Mouse (Mus musculus): ENCODE data around the gene Traf1.

- TF ChIP-seq FLI1 (IDR thresholded peaks at IDR 0.05; ENCODE audit: low read length) (no peak), GATA1 (IDR thresholded peaks at IDR 0.05; ENCODE audit: borderline replicate concordance, low read length) (no peak)
Observed at GRCm38 (mm10) chr2:34922729-34923128, 38.8 kb downstream of the Traf1 start.

Data from megakaryocyte, embryonic 14.5 days (primary cell).